Mouse (Mus musculus) Patski (cell line): ENCODE results near the gene Hk1. TPM values are rescaled to one million over a fixed set of nuclear protein-coding genes. Genes with fewer than 3 reads are reported as not detected.

ENCODE experiments used
- ATAC-seq: fragments of 100-300 bp; one replicate; pipeline ENCODE4 v1.8.0; 2021
- CTCF ChIA-PET: fragments of 350-600 bp; sonication (Branson Sonifier 250); formaldehyde crosslinking; loops from one replicate; lab custom pipeline; 2022; ENCODE audit warnings: inconsistent platforms; lab: Charles Lee
- POLR2A ChIA-PET: fragments of 350-600 bp; sonication (Branson Sonifier 250); formaldehyde crosslinking; loops from one replicate; lab custom pipeline; 2022; ENCODE audit warnings: antibody characterized with exemption, inconsistent platforms; lab: Charles Lee
- DNase-seq: peaks from one replicate; pipeline ENCODE4 v3.0.0-alpha.2; 2011; ENCODE audit warnings: low read depth, low spot score
- H3K27me3 ChIP-seq: fragments of 371-371 bp; one replicate; pipeline ENCODE4 v1.5.1; 2021
- CTCF ChIP-seq: fragments of 100-300 bp; IDR thresholded peaks from one replicate; pipeline ENCODE4 v1.5.1; 2021
- in situ Hi-C: fragments of 300-500 bp; cut with MboI; formaldehyde crosslinking; loops from 3 replicates; pipeline ENCODE4 v1.11.1; 2018; ENCODE audit warnings: low pct_unique_long_range_greater_than_20kb, mixed read lengths
- polyA plus RNA-seq: library from polyadenylated mRNA; unstranded; gene quantifications from one replicate; pipeline ENCODE4 v1.2.3, GENCODE M21; 2021

Hk1 gene
- polyA plus RNA-seq, 1 experiment from 2014 or later, result 240 TPM

DNA sequence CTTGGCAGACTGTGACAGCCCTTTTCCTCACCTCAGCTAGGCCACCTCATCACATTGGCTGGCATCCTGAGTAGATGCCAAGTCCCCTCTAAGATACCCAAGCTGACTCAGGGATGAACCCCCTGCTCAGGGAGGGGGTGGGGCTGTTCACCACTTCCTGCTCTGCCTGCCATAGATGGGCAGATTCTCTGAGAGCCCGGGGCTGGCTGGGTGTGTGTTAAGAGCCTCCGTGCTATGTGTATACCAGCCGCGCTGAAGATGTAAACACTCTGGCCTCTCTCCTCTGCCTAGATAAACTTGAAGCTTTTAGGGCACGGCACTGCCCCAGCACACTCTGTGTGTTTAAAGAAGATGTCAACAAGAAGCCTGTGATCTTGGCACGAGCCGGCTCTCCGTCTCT lies 131.9 kb downstream of the Hk1 start:
- POLR2A ChIA-PET, result interaction anchor here (1.3 kb wide), 1 partner anchor 13 kb away, joined by 3 read pairs; no protein-coding TSS in a partner anchor
- H3K27me3 ChIP-seq, result no peaks in the 10 kb centered on the region
- ATAC-seq (peak; percentile 60), DNase-seq (no peak)
- TF ChIP-seq CTCF, result no peak
- in situ Hi-C loops, result no loop called here
- CTCF ChIA-PET, result interaction anchor here (0.9 to 2.8 kb wide), 4 partner anchors 12 to 163 kb away, joined by 3 to 14 read pairs (median 4); no protein-coding TSS in a partner anchor

DNA sequence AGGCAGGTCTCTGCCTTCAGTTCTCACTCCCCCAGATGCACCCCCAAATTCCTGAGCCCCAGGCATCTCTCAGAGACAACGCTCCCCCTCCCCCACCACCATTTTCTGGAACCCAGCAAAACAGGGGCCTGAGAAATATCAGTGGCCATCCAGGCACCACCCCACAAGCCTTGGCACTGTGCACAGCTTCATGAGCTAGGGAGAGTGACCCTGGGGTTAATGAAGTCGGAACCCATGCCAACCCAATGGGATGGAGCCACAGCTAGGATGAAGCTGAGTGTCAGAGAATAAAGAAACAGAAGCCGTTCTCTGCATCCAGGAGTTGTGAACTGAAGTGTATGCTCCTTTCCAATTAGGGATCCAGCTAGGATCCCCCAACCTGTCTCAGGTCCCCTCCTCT lies 132.6 kb downstream of the Hk1 start:
- CTCF ChIA-PET, result interaction anchor here (0.9 to 2.8 kb wide), 3 partner anchors 14 to 163 kb away, joined by 3 to 14 read pairs (median 5); no protein-coding TSS in a partner anchor
- no peaks in the 10 kb centered on the region for H3K27me3 ChIP-seq
- no peak for TF ChIP-seq CTCF
- DNase-seq (no peak), ATAC-seq (peak; percentile 27)
- in situ Hi-C loops, result no loop called here
- POLR2A ChIA-PET, result no interaction called here

DNA sequence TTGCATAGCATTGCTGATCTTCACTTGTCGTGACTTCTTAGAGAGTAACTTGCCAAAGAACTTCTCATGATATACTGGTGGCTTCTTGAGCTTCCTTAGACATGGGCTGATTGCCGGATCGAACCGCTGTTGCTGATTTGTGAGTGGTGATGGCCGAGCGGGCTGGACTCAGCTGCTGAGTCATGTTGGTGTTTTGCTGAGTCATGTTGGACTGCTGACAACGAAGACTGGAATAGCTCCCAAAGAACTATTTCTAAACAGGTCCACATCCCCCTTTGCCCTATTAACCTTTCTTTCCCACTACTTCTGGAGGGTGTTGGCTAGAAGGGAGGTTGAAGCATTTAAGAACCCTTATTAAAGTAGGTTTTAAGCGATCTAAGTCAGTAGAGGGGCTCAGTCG lies 135.6 kb downstream of the Hk1 start:
- ATAC-seq (no peak), DNase-seq (no peak)
- in situ Hi-C loops, result loop anchor here (5.0 kb wide), 2 partner anchors 52 to 142 kb away; no protein-coding TSS in a partner anchor
- no peaks in the 10 kb centered on the region for H3K27me3 ChIP-seq
- TF ChIP-seq CTCF, result no peak
- CTCF ChIA-PET, result interaction anchor here (0.8 to 1.6 kb wide), 2 partner anchors 17 to 57 kb away, joined by 3 to 8 read pairs; no protein-coding TSS in a partner anchor
- POLR2A ChIA-PET, result no interaction called here

DNA sequence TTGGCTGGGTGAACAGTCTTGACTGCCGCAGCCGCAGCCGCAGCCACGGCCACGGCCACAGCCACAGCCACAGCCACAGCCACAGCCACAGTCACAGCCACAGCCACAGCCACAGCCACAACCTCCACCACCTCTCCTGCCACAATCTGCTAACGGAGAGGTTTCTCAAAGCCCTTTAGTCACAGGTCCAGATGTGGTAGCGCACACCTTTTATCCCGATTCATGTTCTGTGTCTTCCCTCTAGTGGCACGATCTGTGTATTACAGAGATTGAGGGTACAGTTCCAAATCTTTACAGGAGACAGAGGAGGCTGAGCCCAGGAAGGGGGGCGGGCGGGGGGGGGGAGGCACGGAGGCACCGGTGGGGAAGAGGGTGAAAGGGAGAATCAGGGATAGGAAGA lies 136.8 kb downstream of the Hk1 start:
- in situ Hi-C loops, result loop anchor here (5.0 kb wide), 2 partner anchors 51 to 141 kb away; no protein-coding TSS in a partner anchor
- DNase-seq (no peak), ATAC-seq (no peak)
- ChIA-PET POLR2A (interaction anchor here (1.6 kb wide), 1 partner anchor 53 kb away, joined by 3 read pairs; no protein-coding TSS in a partner anchor), CTCF (interaction anchor here (1.2 kb wide), 1 partner anchor 56 kb away, joined by 7 read pairs; no protein-coding TSS in a partner anchor)
- TF ChIP-seq CTCF, result no peak
- no peaks in the 10 kb centered on the region for H3K27me3 ChIP-seq

DNA sequence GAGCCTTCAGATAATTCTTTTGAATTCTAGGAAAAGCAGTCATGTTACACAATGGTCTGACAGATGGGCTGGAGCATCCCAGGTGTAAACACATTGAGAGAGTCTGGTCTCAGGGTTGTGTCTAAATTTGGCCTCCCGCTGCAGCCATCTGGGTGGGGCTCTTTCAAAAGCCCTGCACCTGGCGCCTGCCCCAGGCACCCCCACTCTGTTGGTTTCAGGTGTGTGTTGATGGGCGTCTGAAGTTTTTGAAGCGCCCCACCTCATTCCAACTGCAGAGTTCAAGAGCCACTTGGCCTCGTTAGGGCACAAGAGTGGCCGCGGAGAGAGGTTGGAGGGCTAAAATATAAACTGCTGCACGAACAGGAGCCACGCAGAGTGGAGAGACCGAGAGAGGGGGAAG lies 137.3 kb downstream of the Hk1 start:
- in situ Hi-C loops, result loop anchor here (5.0 kb wide), 2 partner anchors 50 to 140 kb away; no protein-coding TSS in a partner anchor
- no peak for ATAC-seq
- CTCF ChIA-PET, result interaction anchor here (1.2 kb wide), 1 partner anchor 56 kb away, joined by 7 read pairs; no protein-coding TSS in a partner anchor

DNA sequence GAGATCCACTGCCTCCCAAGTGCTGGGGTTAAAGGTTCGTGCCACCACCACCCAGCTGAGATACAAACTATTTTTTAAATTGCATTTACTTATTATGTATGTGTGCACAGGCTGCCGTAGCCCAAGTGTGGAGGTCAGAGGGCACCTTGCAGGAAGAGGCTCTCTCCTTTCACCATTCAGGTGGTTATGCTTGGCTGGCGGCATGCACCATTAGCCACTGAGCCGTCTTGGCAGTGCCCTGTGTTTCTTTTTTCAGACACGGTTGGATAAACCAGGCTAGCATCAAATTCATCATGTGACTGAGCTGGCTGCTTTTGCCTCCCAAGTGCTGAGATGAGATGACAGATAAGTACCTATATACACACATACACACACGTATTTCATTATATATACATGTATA lies 140.4 kb downstream of the Hk1 start:
- in situ Hi-C loops, result no loop called here
- ChIA-PET POLR2A (no interaction called here), CTCF (interaction anchor here (1.1 kb wide), 1 partner anchor 53 kb away, joined by 3 read pairs; no protein-coding TSS in a partner anchor)
- DNase-seq, result peak; percentile 34
- ATAC-seq, result no peak
- no peak for TF ChIP-seq CTCF
- no peaks in the 10 kb centered on the region for H3K27me3 ChIP-seq

More for the DNA sequence above, 137.3 kb downstream of the Hk1 start:
- H3K27me3 ChIP-seq, result no peaks in the 10 kb centered on the region
- no peak for DNase-seq
- no peak for TF ChIP-seq CTCF
- POLR2A ChIA-PET, result interaction anchor here (1.6 kb wide), 1 partner anchor 53 kb away, joined by 3 read pairs; no protein-coding TSS in a partner anchor

DNA sequence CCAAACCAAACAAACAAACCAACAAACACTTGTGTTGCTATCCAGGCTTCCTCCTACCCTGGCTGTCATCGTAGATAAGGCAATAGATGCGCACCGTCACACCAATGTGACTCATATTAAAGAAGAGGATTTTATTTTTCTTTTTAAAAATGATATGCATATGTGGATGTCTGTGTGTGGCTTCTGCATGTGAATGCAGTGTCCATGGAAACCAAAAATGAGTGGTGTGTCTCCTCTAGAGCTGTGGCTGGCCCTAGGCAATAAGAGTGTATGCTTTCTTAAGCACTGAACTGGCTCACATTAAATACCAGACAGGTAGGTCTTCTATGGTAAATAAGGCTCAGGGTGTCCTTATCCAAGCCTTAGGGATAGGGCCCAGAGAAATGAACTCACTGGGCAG lies 141.0 kb downstream of the Hk1 start:
- in situ Hi-C loops, result no loop called here
- H3K27me3 ChIP-seq, result no peaks in the 10 kb centered on the region
- CTCF ChIA-PET, result interaction anchor here (1.1 kb wide), 1 partner anchor 53 kb away, joined by 3 read pairs; no protein-coding TSS in a partner anchor
- ATAC-seq (no peak), DNase-seq (no peak)
- POLR2A ChIA-PET, result no interaction called here
- no peak for TF ChIP-seq CTCF

DNA sequence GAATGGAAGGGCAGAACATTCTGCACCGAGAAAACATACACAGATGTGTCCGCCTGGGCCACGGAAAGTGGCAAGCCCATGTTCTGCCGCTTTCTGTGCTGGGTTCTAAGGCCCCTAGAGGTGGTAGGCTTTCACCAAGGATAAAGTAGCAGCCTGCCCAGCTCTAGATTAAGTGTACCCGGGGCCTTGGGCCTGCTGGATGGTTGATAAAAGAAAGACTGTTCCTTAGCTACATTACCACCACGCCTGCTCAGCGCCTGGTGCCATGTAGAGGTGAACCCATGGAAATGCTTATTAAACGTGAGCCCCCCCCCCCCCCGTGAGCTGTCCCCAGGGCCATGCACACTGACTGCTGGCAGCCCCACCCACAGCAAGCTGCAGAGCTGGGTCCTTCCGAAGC lies 142.5 kb downstream of the Hk1 start:
- ChIA-PET POLR2A (interaction anchor here (0.6 kb wide), 1 partner anchor 24 kb away, joined by 3 read pairs; no protein-coding TSS in a partner anchor), CTCF (no interaction called here)
- no peak for ATAC-seq
- in situ Hi-C loops, result no loop called here
- no peak for TF ChIP-seq CTCF
- no peaks in the 10 kb centered on the region for H3K27me3 ChIP-seq
- DNase-seq, result no peak

DNA sequence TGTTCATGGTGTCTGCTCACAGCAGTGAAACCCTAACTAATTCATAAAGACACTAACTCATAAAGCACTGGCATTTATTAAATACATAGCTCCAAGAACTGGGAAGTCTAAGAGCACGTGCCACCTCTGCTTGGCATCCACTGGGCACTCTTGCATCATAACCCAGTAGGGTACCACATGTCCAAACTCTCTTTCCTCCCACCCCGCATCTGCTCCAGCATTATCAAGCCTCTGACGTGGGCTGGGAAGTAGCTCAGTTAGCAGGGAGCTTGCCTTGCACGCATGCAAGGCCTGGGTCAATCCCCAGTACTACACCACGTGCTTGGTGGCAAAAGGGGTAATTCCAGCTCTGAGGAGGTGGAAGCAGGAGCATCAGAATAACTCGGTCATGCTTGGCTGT lies 143.5 kb downstream of the Hk1 start:
- no peak for DNase-seq
- CTCF ChIA-PET, result interaction anchor here (0.7 to 1.1 kb wide), 4 partner anchors 12 to 50 kb away, joined by 3 to 5 read pairs (median 3); no protein-coding TSS in a partner anchor
- no peaks in the 10 kb centered on the region for H3K27me3 ChIP-seq
- TF ChIP-seq CTCF, result no peak
- POLR2A ChIA-PET, result interaction anchor here (0.8 to 0.9 kb wide), 2 partner anchors 9 to 44 kb away, joined by 3 read pairs; no protein-coding TSS in a partner anchor
- in situ Hi-C loops, result no loop called here
- ATAC-seq, result no peak

DNA sequence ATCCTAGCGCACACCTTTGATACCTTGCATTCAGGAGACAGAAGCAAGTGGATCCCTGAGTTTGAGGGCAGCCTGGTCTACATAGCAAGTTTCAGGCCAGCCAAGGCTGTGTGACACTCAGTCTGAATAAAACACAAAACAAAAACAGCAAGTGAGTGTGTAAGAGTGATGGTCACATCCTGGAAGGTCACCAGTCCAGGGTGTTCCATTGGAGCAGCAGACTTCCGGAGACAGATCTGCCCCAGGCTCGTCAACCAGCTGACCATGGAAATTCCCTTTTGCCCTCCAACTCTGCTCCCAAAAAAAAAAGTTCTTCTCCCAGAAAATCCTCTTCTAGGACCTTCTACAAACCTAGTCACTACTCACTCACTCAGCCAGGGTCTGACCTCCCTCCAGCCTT lies 147.9 kb downstream of the Hk1 start:
- CTCF ChIA-PET, result interaction anchor here (1.4 kb wide), 1 partner anchor 22 kb away, joined by 3 read pairs; no protein-coding TSS in a partner anchor
- POLR2A ChIA-PET, result no interaction called here
- DNase-seq (no peak), ATAC-seq (no peak)
- no peaks in the 10 kb centered on the region for H3K27me3 ChIP-seq
- TF ChIP-seq CTCF, result no peak
- in situ Hi-C loops, result no loop called here

DNA sequence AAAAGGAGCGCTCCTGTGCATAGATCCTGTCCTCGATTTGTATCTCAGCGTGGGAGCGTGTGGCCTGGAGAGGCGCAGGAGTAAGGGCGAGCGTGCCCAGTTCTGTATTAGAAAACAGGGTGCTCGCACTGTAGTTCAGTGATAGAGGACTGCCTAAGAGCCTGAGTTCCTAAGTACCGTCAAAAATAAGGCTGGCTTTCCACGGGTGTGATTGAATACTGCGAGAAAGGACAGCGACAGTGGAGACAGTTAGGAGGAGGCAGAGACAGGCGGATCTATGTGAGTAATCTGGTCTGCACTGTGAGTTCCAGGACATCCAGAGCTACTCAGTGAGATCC lies 148.3 kb downstream of the Hk1 start:
- ChIA-PET CTCF (interaction anchor here (1.4 kb wide), 1 partner anchor 22 kb away, joined by 3 read pairs; no protein-coding TSS in a partner anchor), POLR2A (no interaction called here)
- TF ChIP-seq CTCF, result no peak
- peak; percentile 20 for ATAC-seq
- H3K27me3 ChIP-seq, result no peaks in the 10 kb centered on the region
- DNase-seq, result no peak
- in situ Hi-C loops, result no loop called here
